Mouse (Mus musculus): ENCODE measurements around the gene Wbp2. TPM values are rescaled to one million over a fixed set of nuclear protein-coding genes. Genes with fewer than 3 reads are reported as not detected.
"Not testable (repeated sequence)": the region's sequence is repeated elsewhere in the genome, so short reads cannot be mapped to it uniquely, and the experiment has no call there.

Gene Wbp2
- 100 to 1,000 TPM; 153 to 156 (median 154) TPM for polyA plus RNA-seq (2017; shearing (Covaris generic))

- peak; percentile 97 for ATAC-seq
Observed at GRCm38 (mm10) chr11:116086258-116087193, at the start of gene Wbp2. Gene Wbp2 (minus strand): TSS chr11:116086995.

- ATAC-seq = no peak
Observed at GRCm38 (mm10) chr11:116134171-116134570, 47.4 kb upstream of the Wbp2 start.

- ATAC-seq = no peak
Observed at GRCm38 (mm10) chr11:116133497-116133896, 46.7 kb upstream of the Wbp2 start.

- no peak for ATAC-seq
Observed at GRCm38 (mm10) chr11:116132366-116133333, 45.9 kb upstream of the Wbp2 start.

- no peak for ATAC-seq
Observed at GRCm38 (mm10) chr11:116131349-116132170, 44.8 kb upstream of the Wbp2 start.

GRCm38 (mm10) chr11:116130488-116131205 is 43.9 kb upstream of the Wbp2 start, which contains the start of gene Trim65:
Gene Trim65 (minus strand): TSS chr11:116131128.
- ATAC-seq = peak; percentile 90

GRCm38 (mm10) chr11:116129993-116130487 is 43.2 kb upstream of the Wbp2 start:
- ATAC-seq = peak; percentile 18

GRCm38 (mm10) chr11:116129091-116129790 is 42.4 kb upstream of the Wbp2 start:
- ATAC-seq = no peak

GRCm38 (mm10) chr11:116127986-116128385 is 41.2 kb upstream of the Wbp2 start:
- no peak for ATAC-seq

GRCm38 (mm10) chr11:116127156-116127980 is 40.6 kb upstream of the Wbp2 start, which contains the start of gene Trim47:
Gene Trim47 (minus strand): TSS chr11:116127210.
- ATAC-seq = no peak

- ATAC-seq = no peak
Observed at GRCm38 (mm10) chr11:116126261-116126660, 39.5 kb upstream of the Wbp2 start.

- not testable (repeated sequence) for ATAC-seq
Observed at GRCm38 (mm10) chr11:116121731-116122245, 35.0 kb upstream of the Wbp2 start.

- ATAC-seq = no peak
Observed at GRCm38 (mm10) chr11:116117819-116118218, 31.0 kb upstream of the Wbp2 start.

- no peak for ATAC-seq
Observed at GRCm38 (mm10) chr11:116117241-116117640, 30.4 kb upstream of the Wbp2 start.

GRCm38 (mm10) chr11:116111611-116112203 is 24.9 kb upstream of the Wbp2 start:
- ATAC-seq = no peak

GRCm38 (mm10) chr11:116111067-116111466 is 24.3 kb upstream of the Wbp2 start:
- no peak for ATAC-seq

GRCm38 (mm10) chr11:116110540-116110939 is 23.7 kb upstream of the Wbp2 start:
- no peak for ATAC-seq

GRCm38 (mm10) chr11:116110131-116110530 is 23.3 kb upstream of the Wbp2 start:
- ATAC-seq = no peak

All from inflammation-experienced regulatory T-cells, adult 6 months (primary cell).